Mouse (Mus musculus) frontal cortex, postnatal 14 days (tissue): ENCODE measurements around the gene Pik3ap1.
"Not testable (repeated sequence)": the region's sequence is repeated elsewhere in the genome, so short reads cannot be mapped to it uniquely, and the experiment has no call there.

Source experiments
- DNase-seq, 2 experiments: peaks; one replicate each; pipeline ENCODE4 v3.0.0; 2022; ENCODE audit warnings: low spot score in 2 of 2

The Pik3ap1 gene

DNA sequence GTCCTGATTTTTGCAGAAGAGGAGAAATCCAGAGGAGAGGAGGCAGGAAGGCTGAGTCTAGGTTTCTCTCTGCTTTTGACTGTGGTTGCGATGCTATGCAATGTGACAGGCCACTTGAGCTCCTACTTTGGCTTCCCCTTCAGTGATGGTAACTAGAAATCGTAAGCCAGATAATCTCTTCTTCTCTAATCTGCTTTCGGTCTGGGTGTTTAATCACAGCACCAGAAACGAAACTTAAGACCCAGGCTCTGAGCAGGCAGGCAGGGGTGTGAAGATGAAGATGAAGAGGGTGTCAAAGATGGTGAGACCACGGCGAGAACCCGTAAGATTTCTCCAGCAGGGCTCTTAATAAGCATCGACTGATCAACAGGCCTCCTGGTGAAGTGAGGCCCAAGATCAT lies 51.9 kb downstream of the Pik3ap1 start:
- no peak for DNase-seq

DNA sequence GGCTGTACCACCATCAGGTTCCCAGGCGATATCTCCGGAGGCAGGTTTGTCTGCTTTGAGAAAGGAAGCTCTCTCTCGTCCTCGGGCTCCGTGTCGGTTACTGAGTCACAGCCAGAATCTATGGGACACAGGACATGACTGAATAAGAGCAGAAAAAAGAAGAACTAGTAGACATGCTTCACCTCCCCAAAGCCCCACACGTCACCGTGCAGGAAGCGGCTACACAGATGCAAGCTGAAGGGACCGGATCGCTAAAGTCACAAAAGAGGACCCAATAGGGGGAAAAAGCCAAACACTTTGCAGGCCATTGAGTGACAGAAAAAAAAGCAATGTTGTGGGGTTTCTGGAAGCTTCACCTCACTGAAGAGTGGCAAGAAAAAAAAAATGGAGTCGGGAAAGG lies 52.7 kb downstream of the Pik3ap1 start:
- DNase-seq: peak in 1 of 2 experiments; percentile 13

DNA sequence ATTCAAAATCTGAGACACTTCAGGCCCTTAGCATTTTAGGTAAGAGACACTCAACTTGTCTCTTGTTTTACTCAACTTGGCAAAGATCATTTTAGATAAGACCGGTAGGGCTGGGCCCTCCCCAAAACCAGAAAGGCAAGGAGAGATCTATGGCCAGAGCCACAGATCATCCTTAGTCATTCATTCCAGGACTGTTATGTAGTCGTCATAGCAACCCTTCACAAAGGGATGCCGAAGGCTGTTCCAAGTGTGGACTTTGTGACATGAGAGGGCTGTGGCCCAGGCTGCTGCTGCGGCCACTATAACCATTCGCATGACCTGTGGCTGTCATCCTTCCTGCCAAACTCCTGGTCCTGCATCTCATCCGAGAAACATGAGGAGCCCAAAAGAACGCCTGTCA lies 54.5 kb downstream of the Pik3ap1 start:
- no peak for DNase-seq

DNA sequence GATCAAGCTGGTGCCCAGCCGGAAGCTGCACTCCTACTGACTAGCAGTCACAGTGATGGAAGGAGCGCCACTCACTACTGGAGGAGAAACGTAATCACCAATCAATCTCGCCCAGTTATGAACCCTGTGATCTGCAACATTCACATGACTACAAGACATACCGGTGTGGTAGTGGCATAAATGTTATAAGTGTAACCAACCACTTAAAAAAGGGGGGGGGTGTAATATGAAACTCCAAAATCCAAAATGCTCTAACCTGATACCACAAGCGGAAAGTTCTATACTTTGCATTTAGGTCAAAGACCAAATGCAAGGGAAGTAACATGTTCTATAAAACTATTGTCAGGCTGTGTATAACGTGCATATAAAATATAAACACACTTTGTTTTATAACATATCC lies 54.9 kb downstream of the Pik3ap1 start:
- DNase-seq: no peak

DNA sequence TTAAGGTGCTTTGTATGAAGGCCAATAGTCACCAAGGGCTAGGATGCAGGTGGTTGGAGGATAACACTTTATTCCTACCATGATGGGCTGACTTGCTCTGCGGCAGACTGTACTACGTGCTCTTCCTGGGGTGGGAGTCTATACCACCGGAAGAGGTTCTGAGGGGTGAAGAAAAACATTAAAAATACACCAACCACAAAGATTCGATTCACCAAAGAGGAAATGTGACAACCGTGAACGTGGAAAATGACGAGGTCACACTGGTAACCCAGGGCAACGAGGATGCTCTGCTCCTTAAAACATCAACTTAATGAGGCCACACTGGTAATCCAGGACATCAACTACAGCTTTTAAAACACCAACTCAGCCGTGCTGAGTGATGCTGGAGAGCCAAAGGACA lies 56.2 kb downstream of the Pik3ap1 start:
- DNase-seq: no peak

DNA sequence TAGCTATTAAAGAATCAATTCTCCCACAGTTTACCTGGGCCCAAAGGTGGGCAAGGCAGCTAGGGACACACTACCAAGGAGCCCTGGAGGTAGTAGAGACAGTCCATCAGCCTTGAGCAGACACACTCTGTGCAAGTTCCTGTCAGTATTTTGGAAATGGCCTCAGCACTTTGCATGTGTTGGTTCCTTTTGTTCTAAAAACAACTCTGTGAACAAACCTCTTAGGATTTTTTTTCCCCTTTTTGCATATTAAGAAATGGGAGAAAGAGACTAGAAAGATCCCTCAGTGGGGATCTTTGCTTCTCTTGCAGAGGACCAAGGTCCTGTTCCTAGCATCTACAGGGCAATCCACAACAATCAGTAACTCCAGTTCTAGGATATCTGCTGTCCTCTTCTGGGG lies 61.1 kb downstream of the Pik3ap1 start:
- DNase-seq: no peak

DNA sequence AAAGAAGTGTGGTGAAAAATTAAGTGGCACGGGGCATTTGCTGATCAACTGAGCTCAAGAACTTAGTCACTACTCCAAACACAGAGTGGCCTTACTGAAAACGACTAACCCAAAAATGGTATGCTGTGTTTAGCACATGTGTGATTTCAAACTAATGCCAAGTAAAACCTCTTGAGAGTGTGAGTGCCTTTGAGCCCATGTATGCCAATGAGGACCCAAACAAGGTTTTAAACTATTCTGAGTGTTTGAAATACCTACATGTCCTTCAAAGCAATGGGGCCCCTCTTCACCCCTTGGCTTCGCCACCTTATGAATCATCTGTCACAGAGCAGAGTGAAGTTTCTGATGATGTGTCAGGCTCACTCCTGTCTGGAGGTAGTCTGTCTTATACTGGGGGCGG lies 61.8 kb downstream of the Pik3ap1 start:
- DNase-seq: no peak

DNA sequence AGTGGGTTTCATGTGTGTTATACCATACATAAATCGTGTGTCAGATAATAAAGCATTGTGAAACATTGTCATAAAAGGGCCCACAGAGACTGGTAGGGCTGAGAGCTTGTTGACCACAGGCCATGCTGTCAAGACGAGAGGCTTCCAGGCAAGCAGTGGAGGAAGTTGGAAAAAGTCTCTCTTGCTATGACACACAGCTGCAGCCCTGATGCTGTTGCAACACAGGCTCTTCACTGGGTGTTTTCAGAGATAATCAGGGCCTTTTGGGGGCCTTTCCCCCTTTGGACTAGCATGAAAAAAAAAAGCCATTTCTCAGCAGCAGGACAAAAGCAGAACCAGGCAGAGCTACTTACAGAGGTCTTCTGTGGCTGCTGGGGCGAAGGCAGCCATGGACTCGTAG lies 63.8 kb downstream of the Pik3ap1 start:
- no peak for DNase-seq

DNA sequence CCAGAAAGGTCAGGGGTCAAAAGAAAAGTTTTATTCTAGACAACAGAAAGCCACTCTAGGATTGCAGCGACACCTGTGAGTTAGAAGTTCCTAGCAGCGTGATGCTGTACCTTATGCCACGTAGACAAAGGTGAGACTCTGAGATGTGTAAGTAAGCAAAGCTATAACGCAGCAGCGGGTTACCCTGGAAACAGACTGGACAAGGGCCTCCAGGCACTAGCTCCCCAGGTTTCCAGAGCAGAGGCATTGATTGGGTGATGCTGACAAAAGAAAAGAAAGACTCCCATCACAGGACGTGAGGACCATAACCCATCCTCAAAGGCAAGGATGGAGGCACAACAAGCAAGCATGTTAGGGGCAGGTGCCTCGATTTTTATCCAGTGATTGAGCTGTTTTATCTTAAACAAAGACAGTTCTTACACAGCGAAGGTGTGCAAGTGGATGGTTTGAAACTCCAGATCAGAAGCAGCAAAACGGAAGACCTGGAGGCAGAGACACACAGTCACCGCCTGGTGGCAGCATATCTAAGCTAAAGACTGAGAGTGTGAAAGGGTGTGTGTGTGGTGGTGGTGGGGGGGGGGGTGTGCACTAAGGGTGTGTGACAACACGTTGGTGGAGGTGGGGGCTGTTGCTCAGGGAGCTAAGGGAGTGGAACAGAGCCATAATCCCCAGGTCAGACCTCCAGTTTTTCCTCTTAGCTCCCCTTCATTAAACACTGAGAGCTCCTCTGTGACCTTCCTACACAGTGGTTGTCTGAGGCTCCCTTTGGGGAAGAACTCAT lies 67.4 kb downstream of the Pik3ap1 start:
- peak in 1 of 2 experiments; percentile 32 for DNase-seq

DNA sequence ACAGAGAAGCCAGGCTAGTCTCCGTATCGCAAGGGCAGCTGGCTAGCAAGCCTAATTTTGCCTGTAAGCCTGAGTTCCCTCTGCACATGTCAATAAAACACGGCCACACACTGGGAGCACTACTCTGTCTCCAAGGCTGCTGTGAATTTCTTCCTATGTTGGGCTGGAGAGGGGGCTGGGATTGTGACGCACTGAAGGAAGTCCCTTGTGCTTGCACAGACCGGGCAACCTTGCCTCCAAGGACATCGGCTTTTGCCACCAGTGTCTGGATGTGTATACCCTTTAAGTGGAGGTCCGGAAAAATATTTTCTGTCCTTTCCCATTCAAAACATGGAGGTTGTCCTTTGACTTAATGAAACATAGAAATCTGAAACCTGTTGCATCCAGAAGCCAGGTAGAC lies 70.2 kb downstream of the Pik3ap1 start:
- no peak for DNase-seq

DNA sequence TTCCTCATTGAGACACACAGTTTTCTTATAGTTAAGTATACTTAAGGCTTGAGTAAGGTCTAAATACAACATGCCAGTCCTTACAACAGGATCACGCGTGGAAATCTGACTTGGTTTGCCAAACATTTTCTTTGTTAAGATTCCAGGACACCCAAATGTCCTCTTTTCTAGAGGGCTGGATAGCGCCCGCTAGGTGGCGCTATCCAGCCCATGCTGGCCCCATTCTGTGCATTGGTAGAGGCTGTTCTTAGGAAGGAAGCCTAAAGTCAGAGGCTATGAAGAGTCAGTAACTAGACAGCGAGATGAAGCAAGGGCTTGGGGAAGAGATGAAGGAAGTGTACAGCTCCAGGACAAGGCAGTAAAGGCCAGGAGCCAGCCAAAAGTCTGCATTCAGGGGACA lies 71.2 kb downstream of the Pik3ap1 start:
- no peak for DNase-seq

DNA sequence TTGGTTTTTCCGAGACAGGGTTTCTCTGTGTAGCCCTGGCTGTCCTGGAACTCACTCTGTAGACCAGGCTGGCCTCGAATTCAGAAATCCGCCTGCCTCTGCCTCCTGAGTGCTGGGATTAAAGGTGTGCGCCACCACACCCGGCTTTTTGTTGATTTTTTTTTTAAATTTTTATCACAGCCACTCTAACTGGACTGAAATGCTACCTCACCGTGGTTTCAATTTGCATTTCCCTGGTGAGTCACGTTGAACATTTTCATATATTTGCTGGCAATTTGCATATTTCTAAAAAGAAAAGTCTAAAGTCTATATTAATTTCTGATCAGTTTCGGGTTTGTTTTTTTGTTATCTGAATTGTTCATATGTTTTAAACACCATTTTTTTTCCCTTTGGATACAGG lies 72.3 kb downstream of the Pik3ap1 start:
- DNase-seq: not testable (repeated sequence)

DNA sequence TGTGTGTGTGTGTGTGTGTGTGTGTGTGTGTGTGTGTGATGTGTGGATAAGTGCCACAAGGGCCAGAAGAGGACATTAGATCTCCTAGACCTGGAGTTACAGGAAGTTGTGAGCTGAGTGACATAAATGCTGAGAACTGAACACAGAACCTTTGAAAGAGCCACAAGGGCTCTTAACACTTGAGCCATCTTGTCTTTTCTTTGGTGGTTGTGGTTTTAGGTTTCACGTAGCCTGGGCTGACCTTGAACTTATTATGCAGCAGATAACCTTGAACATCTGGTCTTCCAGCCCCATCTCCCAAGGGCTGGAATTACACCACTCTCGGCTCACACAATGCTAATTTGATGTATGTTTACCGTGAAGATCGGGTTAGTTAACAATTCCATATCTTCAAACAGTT lies 72.9 kb downstream of the Pik3ap1 start:
- no peak for DNase-seq

DNA sequence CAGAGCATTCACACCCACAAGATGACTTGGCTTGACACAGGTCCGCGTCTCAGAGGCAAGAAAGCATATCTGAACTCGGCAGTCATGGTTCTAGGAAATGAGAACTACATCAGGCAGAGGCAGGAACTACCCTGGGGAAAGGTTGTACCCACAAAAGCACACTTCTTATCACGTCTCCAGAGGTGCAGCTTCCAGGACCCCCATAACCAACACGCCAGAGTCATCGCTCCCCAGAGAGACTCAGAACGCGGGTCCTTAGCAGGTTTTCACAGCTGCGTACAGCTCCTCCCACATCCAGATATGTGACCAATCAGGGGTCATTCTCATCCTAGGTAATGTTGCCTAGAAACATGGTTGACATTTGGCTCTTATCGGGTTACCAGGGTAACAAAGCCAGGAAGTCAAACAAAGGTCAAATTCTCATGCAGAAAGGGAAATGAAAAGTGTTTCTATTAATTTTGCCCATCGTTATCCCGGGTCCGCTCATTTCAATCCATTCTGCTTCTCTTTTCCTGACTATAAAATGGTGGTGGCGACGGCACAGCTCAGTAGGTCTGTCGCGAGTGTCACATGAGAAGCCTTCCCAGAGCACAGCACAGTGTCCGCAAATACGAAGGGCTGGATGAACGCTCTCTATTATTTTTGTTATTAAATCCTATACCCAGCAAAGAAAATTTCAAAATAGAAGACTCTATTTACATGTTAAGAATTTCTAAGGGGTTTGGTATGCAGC lies 73.8 kb downstream of the Pik3ap1 start:
- DNase-seq: no peak

DNA sequence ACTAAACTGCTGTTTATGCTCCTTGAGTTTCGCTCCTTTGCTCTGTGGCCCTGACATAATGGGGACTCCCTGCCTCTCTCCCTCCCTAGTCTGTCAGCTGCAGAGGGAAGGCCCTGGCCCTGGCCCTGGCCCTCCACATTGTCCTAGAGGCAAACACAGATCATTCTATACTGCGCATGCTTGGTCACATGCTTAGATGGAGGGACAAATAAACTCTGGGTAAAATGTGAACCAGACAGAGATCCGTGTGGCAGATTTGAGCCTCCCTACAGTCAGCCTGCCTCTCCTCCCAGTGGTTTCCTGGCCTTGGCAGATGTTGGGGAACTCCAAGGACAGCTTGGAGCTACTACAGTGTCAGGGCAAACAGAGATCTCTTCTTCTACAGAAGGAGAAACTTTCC lies 81.0 kb downstream of the Pik3ap1 start:
- no peak for DNase-seq

DNA sequence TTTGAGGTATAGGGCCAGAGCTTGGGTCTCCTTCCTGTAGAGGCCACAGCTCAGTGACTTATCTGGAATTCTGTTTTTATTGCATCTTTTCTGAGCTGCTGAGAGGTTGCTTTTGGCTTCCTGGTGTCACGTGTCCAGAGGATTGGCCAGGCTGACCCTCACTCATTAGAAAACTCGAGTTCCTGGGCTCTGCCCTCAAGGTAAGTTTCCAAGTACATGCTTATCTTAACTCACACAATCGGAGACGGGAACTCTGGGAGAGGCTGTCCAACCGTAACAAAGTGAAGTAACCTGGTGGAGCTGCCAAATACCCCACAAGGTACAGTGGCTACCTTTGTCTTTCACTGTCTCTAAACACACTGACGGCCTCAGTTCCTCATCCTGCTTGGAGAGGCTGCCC lies 81.5 kb downstream of the Pik3ap1 start:
- DNase-seq: no peak

DNA sequence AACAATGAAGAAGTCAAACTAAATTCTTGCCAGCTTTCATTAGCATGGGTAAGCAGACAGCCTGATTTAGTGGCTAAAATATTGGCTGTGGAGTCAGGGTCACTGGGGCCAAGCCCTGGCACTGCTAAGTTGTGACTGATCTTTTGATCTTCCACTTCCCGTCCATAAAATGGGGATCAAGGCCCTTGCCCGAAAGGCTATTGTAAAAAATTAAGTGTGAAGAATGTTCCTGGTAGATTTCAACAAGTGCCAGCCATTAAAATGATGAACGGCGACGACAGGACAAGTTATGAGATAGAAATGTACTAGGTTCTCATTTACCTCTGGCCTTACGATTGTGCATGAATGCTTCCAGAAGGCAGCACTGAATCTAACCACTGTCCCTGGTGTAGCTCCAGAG lies 83.0 kb downstream of the Pik3ap1 start:
- no peak for DNase-seq

DNA sequence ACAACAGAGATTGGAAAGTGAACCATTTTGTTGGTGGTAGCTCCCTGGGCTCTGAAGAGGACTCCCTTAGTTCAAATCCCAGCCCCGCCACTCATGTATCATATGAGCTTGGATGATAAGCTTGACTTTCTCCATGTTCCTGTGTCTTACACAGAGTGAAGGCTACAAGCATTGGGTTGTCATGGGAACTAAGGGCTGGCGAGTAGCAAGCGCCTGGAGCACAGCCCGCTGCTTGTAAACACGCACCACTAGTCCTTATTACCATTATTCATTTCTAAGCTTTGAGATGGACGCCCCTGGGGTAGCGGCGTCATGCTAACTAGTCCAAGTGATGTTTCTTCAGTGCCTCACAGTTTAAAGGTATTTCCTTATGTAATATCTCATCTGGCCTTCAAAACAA lies 85.5 kb downstream of the Pik3ap1 start:
- DNase-seq: no peak

DNA sequence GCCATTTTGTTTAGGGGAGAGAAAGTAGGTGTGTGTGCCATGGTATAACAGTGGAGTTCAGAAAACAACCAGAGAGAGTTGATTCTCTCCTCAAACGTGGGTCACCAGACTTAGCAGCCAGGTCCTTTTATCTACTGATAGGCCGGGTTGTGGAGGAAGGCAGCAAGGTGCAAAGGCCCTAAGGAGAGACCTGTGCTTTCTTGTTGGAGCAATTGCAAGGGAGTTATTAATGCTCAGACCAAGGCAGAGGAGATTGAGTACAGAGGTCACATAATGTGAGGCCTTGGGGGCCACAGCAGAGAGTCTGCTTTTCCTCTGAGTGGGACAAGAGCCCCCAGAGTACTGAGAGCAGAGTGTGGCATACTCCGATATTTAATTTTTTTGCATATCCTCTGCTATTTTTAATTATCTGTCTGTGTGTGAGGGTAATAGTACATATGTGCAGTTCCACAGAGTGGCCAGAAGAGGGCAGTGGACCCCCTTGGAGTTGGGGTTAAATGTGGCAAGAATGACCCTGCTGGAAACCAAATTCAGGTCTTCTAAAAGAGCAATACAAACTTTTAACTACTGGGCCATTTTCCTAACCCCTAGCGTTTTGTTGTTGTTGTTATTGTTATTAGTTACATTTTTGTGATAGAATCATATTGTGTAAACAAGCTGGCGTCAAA lies 93.8 kb downstream of the Pik3ap1 start:
- DNase-seq: no peak

DNA sequence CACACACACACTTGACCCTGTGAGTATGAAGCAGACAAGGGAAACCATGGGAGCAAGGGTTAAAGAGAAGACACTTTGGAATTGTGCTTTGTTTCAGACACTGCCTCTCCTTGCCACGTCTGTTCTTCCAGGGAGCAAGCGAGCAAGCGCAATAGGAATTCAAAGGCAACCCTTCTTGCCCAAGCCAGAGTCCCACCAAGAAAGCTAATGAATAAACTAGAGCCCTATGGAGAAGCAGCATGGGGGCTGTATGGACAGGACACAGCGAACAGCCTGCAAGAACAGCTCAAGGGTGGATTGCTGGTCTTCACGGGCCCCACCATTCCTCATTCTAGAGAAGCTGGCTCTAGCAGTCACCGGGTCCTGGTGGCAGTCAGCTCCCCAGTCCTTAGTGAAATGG lies 96.3 kb downstream of the Pik3ap1 start:
- DNase-seq: no peak

DNA sequence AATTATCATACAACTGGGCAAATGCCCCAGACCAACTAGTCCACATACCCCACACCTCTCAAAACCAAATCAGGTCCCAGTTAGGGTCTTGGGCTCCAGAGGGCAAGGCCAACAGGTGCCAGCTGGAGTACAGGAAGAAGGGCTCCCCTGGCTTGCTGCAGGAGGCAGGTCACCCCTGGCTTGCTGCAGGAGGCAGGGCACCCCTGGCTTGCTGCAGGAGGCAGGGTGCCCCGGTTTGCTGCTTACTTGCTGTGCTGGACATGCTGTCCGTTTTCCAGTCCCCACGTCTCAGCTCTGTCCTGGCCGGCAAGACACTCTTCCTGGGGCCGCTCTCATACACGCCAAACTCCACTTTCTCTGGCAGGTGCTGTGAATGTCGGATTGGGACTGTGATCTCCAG lies 97.7 kb downstream of the Pik3ap1 start:
- no peak for DNase-seq

DNA sequence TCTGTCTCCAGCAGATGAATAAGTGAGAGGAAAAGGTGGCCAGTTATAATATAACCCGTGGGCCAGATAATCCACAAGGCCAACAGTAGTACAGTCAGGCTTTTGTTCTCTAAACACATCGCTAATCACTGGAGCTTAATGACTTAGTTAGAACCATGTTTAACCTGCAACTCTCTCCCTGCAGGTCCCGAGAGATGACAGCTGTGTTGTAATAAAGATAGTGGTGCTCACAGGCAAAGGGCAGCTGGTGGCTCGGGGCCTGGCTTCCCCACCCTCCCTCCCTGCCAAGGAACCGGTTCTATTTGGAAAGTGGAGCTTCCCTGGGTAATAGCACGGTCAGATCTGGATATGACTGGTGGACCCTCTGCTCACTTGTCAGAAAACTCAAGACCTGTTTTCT lies 100.4 kb downstream of the Pik3ap1 start:
- DNase-seq: no peak

DNA sequence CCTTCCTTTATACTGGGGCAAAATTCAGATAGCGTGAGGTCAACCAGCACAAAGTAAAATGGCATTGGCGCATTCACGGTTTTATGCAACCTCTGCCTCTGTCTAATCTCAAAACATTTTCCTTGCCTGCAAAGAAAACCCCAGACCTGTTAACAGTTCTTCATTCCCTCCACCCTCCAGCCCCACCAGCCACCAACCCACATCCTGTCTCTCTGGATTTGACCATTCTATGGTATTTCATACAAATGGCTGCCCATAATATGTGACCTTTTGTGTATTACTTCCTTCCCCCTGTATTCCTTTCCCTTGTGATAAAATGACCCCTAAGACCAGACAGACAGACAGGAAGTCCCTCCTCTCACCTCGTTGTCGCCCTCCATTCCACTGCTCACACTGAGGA lies 102.2 kb downstream of the Pik3ap1 start:
- no peak for DNase-seq
